Mouse (Mus musculus) adrenal gland, postnatal 4 days (tissue): Measurements from ENCODE around the gene D16Ertd472e. TPM values are rescaled to one million over a fixed set of nuclear protein-coding genes. Genes with fewer than 3 reads are reported as not detected.

Experiments
- DNase-seq, 2 experiments: peaks; one replicate each; pipeline ENCODE4 v3.0.0; 2021 to 2022; ENCODE audit warnings: low spot score in 2 of 2, mixed read lengths in 2 of 2
- total RNA-seq, 2 experiments: library from RNA; stranded (reverse); gene quantifications; 2 replicates each; pipeline ENCODE4 v1.2.3; 2021

Gene D16Ertd472e
- total RNA-seq, 2 experiments from 2014 or later: 21.4 to 21.6 TPM

DNA sequence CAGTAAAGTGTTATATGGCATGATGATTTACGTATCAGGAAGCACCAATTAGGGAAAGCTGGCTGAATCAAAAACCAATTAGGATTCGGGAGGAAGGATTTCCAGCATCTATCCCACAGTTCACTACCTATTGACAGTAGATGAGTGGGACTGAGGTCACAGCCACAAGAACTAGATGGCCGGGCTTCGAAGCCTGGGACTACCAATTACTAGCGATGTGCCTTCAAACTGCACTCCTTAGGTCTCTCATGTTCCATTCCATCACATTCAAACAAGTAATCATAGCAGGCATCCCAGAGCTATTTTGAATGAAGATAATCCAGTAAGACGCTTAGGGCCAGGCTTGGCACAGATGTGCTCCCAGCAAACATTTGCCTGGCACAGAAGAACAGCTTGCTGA lies 2.3 kb downstream of the D16Ertd472e start:
- no peak for DNase-seq

DNA sequence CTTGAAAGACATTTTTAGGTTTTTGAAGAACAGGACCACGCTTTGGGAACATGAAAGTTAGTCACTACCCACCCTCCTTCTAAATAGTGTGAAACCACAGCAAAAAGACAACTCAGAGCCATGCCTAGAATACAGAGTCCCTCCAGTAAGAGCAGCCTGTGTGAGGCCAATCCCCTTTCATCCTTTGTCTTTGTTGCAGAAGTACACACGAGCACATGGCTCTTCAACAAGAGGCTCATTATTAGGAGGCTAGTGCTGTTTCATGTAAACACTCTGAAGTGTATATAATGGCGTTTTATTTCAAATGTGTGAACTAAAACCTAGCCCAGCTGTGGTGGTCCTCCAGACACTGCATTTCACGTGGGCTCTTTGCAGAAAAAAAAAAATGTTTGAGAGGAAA lies 3.5 kb downstream of the D16Ertd472e start:
- no peak for DNase-seq

DNA sequence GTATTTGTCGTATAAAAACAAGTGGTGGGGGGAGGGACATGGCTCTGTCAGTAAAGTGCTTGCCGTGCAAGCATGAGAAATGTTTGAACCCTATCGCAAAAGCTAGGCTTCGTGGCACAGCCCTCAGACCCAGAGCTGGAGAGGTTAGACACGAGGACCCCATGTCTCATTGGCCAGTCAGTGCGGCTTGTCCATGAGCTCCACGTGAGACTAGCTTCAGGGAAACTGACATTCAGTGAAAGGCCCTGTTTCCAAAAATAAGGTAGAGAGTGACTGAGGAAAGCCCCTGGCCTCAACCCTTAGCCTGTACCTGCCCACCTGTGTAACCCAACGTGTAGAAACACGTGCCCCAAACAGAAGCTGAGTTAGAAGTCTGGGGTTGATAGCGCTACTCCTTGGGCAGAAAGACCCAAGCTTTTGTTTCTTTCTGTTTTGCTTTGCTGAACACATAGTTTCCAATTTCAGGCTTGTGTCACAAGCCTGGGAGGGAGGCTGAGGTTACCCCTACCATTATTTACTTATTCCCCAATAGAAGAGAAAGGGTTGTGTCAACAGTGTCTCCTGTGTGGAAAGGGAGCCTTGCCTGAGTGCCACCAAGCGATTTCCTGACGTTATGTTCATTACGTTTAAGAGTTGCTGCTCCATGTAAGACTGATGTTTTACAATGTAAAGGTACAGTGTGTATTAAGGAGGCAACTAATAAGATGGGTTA lies 12.2 kb downstream of the D16Ertd472e start:
- no peak for DNase-seq

DNA sequence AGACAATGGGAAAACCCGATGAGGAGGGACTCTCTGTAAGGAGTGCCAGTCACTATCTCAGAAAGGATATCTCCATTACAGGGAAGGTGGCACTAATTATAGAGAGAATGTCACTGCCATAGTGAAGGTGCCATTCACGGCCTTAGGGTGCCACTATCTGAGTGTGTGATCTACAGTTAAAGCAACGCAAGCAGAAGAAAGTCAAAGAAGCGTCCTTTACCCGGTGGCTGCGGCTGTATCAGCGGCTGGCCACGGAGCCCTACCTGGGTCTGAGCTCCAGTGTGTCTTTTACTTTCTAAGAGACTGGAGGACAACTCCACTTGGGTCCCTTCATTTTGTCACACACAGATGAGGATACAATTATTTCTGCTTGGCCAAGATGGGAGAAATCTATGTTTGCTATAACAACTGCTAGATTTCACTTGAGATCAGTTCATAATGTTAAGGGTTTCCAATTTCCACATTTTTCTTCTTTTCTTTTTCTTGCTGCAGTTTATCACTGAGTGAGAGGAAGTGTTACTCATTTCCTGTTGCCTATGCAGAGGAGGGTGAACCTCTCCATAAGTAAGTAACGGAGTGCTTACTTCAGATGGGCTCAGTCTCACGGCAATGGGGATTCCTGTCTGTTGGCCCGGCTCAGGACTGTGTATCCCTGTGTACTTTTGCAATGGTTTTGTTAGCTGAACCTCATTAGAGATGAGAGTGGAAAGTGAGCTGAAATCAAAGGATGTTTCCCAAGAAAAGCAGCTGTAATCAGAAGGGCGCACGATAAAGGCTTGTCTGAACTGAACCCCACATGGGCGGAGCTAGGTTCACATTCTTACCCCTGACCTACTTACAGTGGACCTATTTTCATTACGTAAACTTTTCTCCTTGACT lies 13.2 kb downstream of the D16Ertd472e start:
- DNase-seq: no peak

DNA sequence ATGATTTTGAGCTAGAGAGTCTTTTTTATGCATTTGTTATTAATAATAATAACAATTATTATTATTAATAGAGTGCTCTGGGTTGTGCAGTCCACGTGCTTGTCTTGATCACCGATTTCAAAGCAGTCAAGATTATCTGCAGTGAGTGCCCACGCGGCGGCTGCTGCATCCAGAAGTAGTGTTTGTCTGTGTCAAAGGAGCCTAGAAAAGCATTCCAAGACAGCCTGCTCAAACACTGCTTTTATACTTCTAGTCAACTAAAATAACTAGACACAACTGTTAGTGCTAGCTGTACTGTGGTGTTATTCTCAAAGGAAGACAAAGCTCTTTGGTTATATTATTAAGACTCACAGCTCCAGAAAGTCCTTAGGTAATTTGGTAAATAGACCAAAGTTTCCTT lies 15.9 kb downstream of the D16Ertd472e start:
- no peak for DNase-seq

DNA sequence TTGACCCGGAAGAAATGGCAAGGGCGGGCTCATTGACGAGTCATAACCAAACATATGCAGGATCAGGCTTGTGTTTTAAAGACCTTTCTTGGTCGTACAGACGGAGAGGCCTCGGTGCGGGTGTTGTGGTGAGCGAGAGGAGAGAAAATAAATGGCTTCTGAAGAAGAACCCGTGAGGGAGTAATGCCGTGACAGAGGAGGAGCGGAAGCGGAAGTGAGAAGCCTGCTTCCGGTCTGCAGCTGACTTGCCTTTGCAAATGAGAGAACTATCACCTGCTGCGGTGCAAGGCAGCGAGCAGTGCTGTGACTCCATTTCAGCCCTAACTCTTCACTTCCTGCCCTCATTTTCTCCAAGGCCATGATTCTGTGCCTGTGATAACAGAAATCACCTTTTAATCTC lies 16.4 kb downstream of the D16Ertd472e start:
- no peak for DNase-seq

DNA sequence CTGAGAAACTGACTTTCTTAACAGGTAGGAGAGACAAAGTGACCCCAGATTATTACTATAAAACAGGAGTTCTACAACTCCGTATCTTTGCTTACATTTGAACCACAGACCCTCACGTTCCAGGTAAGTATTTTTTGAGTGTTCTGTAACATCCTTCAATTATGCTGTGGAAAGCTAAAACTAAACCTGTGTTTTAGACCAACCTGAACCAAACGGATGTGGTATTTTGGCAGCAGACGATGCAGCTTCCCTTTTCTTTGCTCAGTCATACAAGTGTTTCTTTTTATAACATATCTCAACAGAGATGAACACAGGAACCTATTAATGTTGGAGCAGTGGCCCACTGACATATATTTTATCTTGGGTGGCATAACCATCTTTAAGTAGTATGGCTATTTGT lies 18.9 kb downstream of the D16Ertd472e start:
- DNase-seq: no peak

DNA sequence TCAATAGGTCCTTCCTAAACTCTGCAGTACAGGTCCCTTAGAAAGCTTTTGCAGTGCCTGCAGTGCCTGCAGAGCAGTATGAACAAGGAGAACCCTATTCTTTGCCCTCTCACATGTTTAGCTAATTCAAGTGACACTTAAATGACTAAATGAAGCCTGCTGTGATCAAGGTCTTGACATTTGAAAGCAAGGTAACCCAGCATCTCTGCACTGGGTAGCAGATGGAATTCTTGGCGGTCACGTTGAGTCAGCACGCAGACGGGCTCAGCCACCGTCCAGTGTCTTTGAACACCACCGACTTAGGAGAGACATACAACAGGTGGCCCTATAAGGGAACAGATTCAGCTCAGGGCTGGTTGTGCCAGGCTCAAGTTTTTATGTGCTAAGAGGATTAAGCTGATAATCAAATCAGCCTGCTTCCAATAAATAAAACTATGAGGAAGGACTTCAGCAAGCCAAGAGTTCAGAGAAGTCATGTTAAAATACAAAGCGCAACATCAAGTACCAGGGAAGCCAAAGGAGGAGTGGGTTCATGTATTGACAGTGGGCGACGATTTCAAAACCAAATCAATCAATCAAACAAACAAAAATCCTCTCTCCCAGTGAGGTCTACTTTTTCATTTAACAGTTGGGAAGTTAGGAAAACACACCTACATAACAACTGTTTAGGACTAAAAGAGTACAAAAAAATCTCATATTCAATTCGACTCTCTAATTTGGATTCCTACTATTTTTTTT lies 21.4 kb downstream of the D16Ertd472e start:
- DNase-seq: no peak

DNA sequence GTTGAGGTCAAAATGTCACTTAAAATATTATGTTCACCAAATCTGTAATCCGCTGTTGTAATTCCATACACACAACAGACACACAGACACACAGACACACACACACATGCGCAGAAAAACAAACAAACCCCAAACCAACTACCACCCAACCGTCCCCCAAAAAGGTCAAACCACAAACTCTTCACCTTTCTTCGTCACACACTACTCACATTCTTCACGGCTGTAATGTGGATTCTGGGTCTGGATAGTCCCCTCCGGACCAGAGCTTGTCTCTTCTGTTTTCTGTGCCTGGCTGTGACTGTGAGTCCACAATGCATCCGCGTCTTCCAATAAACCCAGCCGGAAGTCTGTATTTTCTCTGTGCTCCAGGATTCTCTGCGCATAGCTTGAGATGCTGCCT lies 29.1 kb downstream of the D16Ertd472e start:
- no peak for DNase-seq

DNA sequence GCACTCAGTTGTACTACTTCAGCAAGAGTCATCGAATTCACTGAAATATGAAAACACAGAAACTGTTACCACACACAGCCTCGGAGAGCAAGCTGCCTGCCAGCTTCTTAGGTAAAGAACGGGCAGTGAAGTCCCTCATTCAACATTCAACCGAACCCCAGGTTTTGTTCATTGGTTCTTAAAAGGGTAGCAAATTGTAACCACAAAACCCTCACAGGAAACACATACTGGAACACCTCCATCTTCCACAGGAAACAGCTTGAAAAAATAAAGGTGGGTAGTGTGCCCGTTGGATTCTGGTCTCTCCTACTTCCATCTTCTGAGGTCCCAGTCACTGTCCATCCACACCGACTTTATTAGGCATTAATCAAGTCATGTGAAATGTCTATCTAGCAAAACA lies 30.0 kb downstream of the D16Ertd472e start:
- no peak for DNase-seq

DNA sequence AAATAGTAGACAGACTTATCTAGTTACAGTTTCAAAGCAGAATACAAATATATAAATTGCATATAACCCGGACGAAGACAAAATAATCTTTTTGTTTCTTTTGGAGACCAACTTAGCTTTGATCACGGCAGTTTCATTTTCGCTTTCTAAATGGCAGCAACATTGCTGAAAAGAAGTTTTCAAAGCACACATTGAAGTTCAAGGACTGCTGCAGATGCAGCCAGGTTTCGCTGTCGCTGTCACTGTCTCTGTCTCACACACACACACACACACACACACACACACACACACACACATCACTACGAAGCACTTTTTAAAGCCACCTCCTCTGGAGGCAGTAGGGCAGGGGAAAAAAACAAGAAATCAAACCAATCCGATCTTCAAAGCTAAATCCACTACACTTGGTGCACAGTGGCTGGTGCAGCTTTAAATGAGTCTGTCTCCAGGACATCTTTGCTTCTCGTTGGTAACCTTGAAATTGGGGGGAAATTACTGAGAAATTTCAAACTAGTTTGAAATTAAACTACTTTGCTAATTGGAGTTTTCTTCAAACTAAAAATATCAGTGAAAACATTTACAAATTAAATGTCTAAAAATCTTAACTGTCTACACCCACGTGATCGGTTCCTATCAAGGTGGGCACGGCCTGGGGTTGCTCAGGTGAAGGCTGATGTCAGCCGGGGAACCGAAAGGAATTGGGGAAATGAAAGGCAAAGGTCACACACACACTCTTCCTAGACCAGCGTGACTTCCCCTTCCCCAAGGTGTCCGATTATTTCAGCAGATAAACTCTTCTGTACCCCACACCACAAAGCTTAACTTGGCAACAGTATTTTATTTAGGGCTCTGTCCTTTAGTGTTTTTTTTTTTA lies 35.9 kb downstream of the D16Ertd472e start:
- DNase-seq: no peak

DNA sequence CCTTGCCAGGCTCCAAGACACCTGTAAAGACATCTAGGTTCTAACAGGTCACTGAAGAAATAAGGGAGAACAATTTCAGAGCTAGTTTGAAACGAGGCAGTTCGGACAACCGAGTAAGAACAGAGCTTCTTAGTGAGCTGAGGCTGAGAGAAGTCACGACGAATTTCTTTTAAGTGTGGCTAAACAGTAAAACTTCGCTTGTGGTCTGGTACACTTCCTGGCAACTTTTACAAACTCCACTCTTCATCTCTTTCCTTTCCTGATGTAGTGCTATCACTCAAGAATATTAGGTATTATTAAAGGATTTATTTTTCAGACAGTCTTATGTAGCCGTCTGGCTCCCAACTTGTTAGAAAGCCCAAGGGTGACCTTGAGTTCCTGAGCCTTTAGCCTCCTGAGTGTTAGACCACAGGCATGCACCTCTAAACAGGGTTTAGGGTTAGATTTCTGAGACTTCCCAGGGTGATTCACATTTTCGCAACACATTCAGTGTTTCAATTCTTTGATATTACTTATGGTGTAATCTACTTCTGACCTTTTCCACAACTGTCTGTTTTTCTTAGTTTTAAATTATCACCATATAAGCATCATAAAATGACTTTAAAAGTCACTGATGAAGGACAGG lies 38.6 kb downstream of the D16Ertd472e start:
- DNase-seq: no peak

DNA sequence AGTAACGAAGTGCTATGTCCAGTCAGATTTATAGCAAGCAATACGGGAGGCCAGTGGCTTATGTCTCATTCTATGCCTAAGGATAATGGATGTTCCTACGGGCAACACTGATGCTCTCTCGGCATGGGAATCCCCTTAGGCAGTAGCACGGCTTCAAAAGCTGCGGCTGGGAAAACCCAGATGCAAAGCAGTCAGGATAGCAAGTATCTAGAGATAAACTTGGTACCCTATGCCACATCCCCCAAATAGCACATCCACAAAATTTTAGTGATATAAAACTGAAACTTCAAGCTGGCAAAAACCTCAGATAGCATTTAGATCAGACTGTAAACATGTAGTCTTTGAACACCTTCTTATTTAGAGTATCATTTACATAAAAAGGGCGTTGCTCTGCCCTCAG lies 39.2 kb downstream of the D16Ertd472e start:
- DNase-seq: no peak

DNA sequence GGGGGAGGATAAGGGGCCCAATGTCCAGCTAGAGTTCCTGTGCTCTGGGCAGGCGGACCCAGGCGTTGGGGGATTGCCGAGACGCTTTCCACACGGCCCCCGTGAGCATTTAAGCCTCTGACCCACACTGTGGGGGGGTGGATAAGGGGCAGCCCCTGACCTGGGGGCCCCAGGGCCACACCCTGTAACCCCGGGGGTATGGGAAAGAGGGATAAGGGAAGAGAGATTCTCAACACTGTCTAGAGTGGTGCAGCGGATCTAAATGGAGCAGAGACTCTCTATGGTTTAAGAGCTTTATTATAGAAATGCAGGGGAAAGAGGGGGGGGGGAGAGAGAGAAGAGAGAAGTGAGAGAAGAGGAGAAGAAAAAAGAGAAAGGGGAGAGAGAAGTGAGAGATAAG lies 42.0 kb downstream of the D16Ertd472e start:
- no peak for DNase-seq

DNA sequence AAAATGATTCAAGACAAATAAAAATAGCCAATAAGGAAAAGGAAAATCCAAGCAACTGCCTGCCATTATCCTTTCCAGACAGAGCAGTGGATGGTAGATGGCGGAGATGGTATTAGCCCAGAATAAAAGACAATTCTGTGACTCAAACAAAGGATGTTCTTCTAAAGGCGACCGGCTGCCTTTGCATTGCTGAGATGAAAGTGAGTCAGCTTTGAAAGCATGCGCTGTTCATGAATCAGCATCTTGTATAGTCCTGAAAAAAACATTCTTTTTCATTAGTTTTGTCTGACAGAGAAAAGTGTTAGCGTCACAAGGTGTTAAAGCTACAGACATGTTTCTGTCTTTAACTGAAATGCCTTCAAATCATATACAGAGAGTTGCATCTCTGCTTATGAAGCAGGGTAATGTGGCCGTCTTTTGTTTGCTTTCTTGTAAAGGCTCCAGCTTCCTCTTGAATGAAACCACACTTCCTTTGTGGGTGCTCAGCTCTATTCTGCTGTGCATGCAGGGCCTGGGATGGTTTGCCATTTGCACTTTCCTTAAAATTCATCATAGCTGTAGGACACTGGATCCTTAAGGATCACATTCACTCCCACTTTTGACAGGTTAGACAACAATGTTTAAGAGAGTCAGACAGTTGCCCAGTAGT lies 44.4 kb downstream of the D16Ertd472e start:
- DNase-seq: no peak

DNA sequence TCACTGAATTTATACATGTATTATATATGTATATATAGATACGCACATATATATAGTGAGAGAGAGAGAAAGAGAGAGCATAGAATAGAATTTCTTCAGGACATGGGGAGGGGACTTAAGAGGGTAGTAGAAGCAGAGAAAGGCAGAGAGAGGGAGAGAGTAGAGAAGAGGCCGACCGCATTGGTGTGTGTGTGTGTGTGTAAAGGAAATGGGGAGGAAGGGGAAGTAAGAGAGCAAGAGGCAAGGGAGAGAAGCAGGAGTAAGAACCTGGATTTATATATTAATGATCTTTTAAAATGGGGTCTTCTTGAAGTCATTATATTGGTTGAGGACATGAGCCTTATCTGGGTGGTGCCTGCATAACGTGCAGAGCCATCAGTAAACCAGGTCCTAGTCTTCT lies 53.5 kb downstream of the D16Ertd472e start:
- DNase-seq: no peak

DNA sequence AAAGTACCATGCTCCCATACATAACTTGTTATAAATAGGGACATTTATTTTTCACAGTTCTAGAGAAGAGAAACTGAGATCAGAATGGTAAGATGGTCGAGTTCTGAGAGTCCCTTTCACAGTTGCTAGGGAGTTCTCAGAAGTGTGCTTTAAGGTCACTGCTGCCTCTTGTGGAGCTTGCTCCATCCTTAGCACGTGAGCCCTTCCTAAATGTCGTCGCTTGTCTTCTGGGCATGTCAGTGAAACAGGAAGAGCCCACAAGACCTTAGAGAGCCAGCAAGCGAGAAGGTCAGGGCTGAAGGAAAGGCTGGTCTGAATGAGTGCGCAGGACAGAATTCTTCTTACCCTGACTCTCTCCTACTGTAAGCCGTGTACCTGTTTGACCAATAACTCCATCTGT lies 57.8 kb downstream of the D16Ertd472e start:
- DNase-seq: no peak

DNA sequence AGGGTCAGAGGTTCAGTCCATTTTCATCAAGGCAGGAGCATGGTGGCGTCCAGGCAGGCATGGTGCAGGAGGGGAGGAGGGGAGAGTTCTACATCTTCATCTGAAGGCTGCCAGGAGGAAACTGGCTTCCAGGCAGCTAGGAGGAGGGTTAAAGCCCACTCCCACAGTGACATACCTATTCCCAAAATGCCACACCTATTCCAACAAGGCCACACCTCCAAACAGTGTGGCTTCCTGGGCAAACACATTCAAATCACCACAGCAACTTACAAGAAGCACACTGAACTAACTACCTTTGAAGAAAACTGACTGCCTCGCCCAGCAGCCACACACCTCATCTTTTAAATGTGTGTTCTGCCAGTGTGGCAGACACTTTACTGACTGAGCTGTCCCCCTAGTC lies 59.3 kb downstream of the D16Ertd472e start:
- no peak for DNase-seq

DNA sequence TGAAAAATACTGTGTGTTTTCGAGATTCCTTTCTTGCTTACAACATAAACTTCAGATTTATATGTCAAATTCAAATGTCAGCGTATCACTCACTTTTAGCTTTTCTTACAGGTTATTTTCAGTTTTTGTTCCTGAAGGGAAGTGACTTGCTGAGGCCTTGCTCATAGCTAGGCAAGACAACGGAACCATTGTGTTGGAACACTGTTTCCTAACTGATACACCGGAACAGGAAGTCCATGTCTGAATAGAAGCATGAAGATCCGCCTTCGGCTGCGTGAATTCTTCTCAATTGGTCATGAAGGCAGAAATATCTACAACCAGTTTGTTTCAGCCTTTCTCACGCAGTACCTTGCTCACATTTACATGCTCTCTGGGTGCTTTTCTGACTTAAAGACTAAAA lies 65.0 kb downstream of the D16Ertd472e start:
- no peak for DNase-seq

DNA sequence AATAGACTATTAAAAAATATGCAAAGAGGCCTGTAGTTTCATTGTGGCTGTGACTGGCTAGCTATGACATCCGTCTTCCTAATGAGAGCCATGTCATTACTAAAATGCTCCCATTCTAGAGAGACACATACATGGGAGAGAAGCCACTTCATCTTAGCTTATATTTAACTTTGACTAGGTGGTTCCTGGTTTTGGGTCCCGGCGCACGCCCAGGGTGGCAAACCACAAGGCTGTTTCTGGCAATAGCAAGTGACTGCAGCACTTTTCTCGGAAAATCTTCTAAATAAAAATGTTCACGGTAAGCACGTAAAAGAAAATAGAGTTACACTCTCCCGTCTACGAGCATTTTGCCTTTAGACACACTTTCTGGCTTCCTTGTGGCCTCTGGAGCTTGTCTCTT lies 74.0 kb downstream of the D16Ertd472e start:
- no peak for DNase-seq
